ENCODE assay signal across 11 mouse cellular contexts in genomic region chr2:105682011-105682501, GRCm38 (mm10). TPM values are rescaled to one million over a fixed set of nuclear protein-coding genes. Genes with fewer than 3 reads are reported as not detected.
A peak's percentile ranks its signal among the peaks of the same experiment; 100 is the strongest.
DNase-seq lines count a peak whose midpoint lies in the region; ATAC-seq lines count a peak whose summit lies in the region.
"Had no signal": no experiment of that assay in that cellular context is flagged by ENCODE, and none has a peak within 500 bp of the region (broad histone marks: within the 10 kb centered on the region; RNA-seq: fewer than 3 reads in every experiment).

No protein-coding gene starts in this region.

- peak; percentile 6 for DNase-seq in kidney, adult 18-20 months
- DNase-seq in kidney, adult 8-10 months, result no peak
- peak; percentile 86 to 87 for DNase-seq in cerebellum, postnatal 25 days
- no peak for DNase-seq in frontal cortex, adult 2 months (ENCODE audit: extremely low spot score in 1 of 2, low spot score in 1 of 2)
- no peak for DNase-seq in gastrocnemius, postnatal 36 days
- no peak for DNase-seq in ovary, adult 18-20 months (ENCODE audit: low spot score)
- DNase-seq: lung, embryonic 14.5 days had no signal

- 0 out of 2 replicates have a peak, but pooled peaks have one; percentile 10 for ATAC-seq in hindbrain, embryonic 16.5 days
- no peak for ATAC-seq in neural tube, embryonic 13.5 days (ENCODE audit: low read depth)
- ATAC-seq: Patski had no signal

- H3K4me2 ChIP-seq in hindbrain, embryonic 16.5 days (ENCODE audit: low read length), result peak overlapping the region; percentile 54
- peak overlapping the region; percentile 68 for H3K4me2 ChIP-seq in neural tube, embryonic 13.5 days
- H3K4me2 ChIP-seq: lung, embryonic 14.5 days had no signal

- peak overlapping the region; percentile 25 for H3K4me3 ChIP-seq in hindbrain, embryonic 16.5 days (ENCODE audit: low read length)
- peak overlapping the region; percentile 24 for H3K4me3 ChIP-seq in neural tube, embryonic 13.5 days

- H3K27ac ChIP-seq in hindbrain, embryonic 16.5 days (ENCODE audit: low read depth, low read length), result peak overlapping the region; percentile 64
- peak overlapping the region; percentile 30; the same call in 1 of the 2 replicates for H3K27ac ChIP-seq in neural tube, embryonic 13.5 days (replicated peaks)

- intact Hi-C loops in gastrocnemius, postnatal 36 days (cut with DNase I), result no loop called here

- H3K9me3 ChIP-seq in hindbrain, embryonic 16.5 days (ENCODE audit: control insufficient read depth, low read length), result no peaks in the 10 kb centered on the region
- H3K9me3 ChIP-seq in neural tube, embryonic 13.5 days, result no peaks in the 10 kb centered on the region

- H3K4me1 ChIP-seq in hindbrain, embryonic 16.5 days (ENCODE audit: control insufficient read depth, insufficient read depth, low read depth, low read length), result peaks cover 4% of the 10 kb centered on the region; the same call in 1 of the 2 replicates
- peaks cover 42% of the 10 kb centered on the region for H3K4me1 ChIP-seq in neural tube, embryonic 13.5 days (replicated peaks)

- 3% methylated on average over 23 of the region's 23 CpGs for WGBS in hindbrain, embryonic 16.5 days
- WGBS in neural tube, embryonic 13.5 days, result 2% methylated on average over 23 of the region's 23 CpGs

- H3K36me3 ChIP-seq in hindbrain, embryonic 16.5 days (ENCODE audit: control insufficient read depth, insufficient read depth, low read length), result no peaks in the 10 kb centered on the region
- H3K36me3 ChIP-seq in neural tube, embryonic 13.5 days, result no peaks in the 10 kb centered on the region

- peaks cover 34% of the 10 kb centered on the region for H3K27me3 ChIP-seq in hindbrain, embryonic 16.5 days (replicated peaks; ENCODE audit: control insufficient read depth, insufficient read depth, low read length)
- H3K27me3 ChIP-seq in neural tube, embryonic 13.5 days, result peaks cover 94% of the 10 kb centered on the region
- H3K27me3 ChIP-seq: Patski had no signal

- peak overlapping the region; percentile 48 for H3K9ac ChIP-seq in hindbrain, embryonic 16.5 days (ENCODE audit: low read depth, low read length)
- peak overlapping the region; percentile 52; the same call in 1 of the 2 replicates for H3K9ac ChIP-seq in neural tube, embryonic 13.5 days
- H3K9ac ChIP-seq: lung, embryonic 14.5 days had no signal

RNA-seq across cellular contexts. Expression of gene Pax6, which starts 13.4 kb away (rescaled TPM):
- polyA plus RNA-seq in hindbrain, embryonic 16.5 days (2015; fragmentation: Nextera tagmentation; extraction: Ambion mirVana), result 40.7 and 43.8 TPM in 2 replicates
- 16.0 and 16.7 TPM in 2 replicates for polyA plus RNA-seq in neural tube, embryonic 13.5 days (2015; fragmentation: Nextera tagmentation; extraction: Ambion mirVana)
- polyA plus RNA-seq in frontal cortex, adult 2 months (2012; rRNA removed), result 40.3 and 47.5 TPM in 2 replicates
- not detected for total RNA-seq in gastrocnemius, postnatal 36 days (2021)
- total RNA-seq: gastrocnemius, postnatal 4 days had no signal
- polyA plus RNA-seq: lung, embryonic 14.5 days; Patski had no signal

Comparison
In these comparisons a context has a peak if more than half of its experiments do, and no peak if none do; other contexts are left out.
1. DNase-seq: peak in kidney, adult 18-20 months (single experiment) and cerebellum, postnatal 25 days (2 of 2); none in kidney, adult 8-10 months (0 of 2), frontal cortex, adult 2 months (0 of 2), gastrocnemius, postnatal 36 days (0 of 2) and ovary, adult 18-20 months (single experiment).